Mouse (Mus musculus) layer of hippocampus, adult 6 months (tissue): ENCODE measurements around the gene Gm38392. TPM values are rescaled to one million over a fixed set of nuclear protein-coding genes. Genes with fewer than 3 reads are reported as not detected.

Source experiments
- long read RNA-seq, 2 experiments: library from polyadenylated mRNA; unstranded; transcript quantifications; one replicate each; pipeline ENCODE4 v2.0.0; 2019 to 2020
- microRNA-seq: library from miRNA; unstranded; fragments of <30 nt; microRNA quantifications from one replicate; pipeline ENCODE4 v1.2.0, GENCODE M21; 2020
- polyA plus RNA-seq: library from polyadenylated mRNA; unstranded; fragments of <200 nt; fragmentation: Nextera tagmentation; gene quantifications from 2 replicates; pipeline ENCODE4 v1.2.3, GENCODE M21; 2021

Gene Gm38392
- polyA plus RNA-seq, result 0.10 TPM in 1 of 2 replicates, not detected in the other
- long read RNA-seq, experiment 1, result 0 reads
- long read RNA-seq, experiment 2, result 0 reads

GRCm38 (mm10) chr3:88287110-88287509 is at the start of gene Gm38392:
Gm38392 (minus strand) TSS chr3:88287210.

GRCm38 (mm10) chr3:88336058-88337013 is 49.3 kb upstream of the Gm38392 start, which contains the start of the genes Tmem79 and Smg5:
Tmem79 (minus strand) TSS chr3:88336148.
Smg5 (plus strand) TSS chr3:88336260.

GRCm38 (mm10) chr3:88324951-88325405 is 38.0 kb upstream of the Gm38392 start, which contains the start of gene Glmp:
Glmp (plus strand) TSS chr3:88325023.

GRCm38 (mm10) chr3:88296561-88297318 is 9.7 kb upstream of the Gm38392 start, which contains the start of the genes Tsacc and Cct3:
Tsacc (minus strand) TSS chr3:88296999.
Cct3 (plus strand) TSS chr3:88297116.

GRCm38 (mm10) chr3:88254268-88254926 is 32.6 kb downstream of the Gm38392 start, which contains the start of gene Rhbg:
Rhbg (minus strand) TSS chr3:88254709.

Small RNA genes within 50 kb of the gene (microRNA-seq; reads per million reads assigned to microRNA genes)
- gene Gm25641 (not detected), gene Mir3093 (113 reads per million, percentile 60 among the genes with 10 or more reads in this experiment), gene Mir9-1 (not detected)

Other genes with a start within 250 kb of the Gm38392 start
- gene Gpatch4, start 244.1 kb downstream of the Gm38392 start, polyA plus RNA-seq, result 18.0 and 18.5 TPM in 2 replicates
- 237 TPM in 2 replicates for gene Naxe, start 228.7 kb downstream of the Gm38392 start, polyA plus RNA-seq
- gene Ttc24, start 208.9 kb downstream of the Gm38392 start, polyA plus RNA-seq, result not detected in 2 replicates
- 0.15 and 0.16 TPM in 2 replicates for gene Iqgap3, start 205.2 kb downstream of the Gm38392 start, polyA plus RNA-seq
- gene Mef2d, start 144.8 kb downstream of the Gm38392 start, polyA plus RNA-seq, result 62.2 and 79.5 TPM in 2 replicates
- gene Rhbg, start 32.5 kb downstream of the Gm38392 start, polyA plus RNA-seq, result 0.11 TPM in 1 of 2 replicates, not detected in the other
- gene Tsacc, start 9.8 kb upstream of the Gm38392 start, polyA plus RNA-seq, result 3.9 and 4.6 TPM in 2 replicates
- 205 and 208 TPM in 2 replicates for gene Cct3, start 9.9 kb upstream of the Gm38392 start, polyA plus RNA-seq
- 180 and 195 TPM in 2 replicates for gene Glmp, start 37.8 kb upstream of the Gm38392 start, polyA plus RNA-seq
- 0.83 and 0.92 TPM in 2 replicates for gene Tmem79, start 48.9 kb upstream of the Gm38392 start, polyA plus RNA-seq
- 5.1 and 6.5 TPM in 2 replicates for gene Smg5, start 49.0 kb upstream of the Gm38392 start, polyA plus RNA-seq
- gene Paqr6, start 77.4 kb upstream of the Gm38392 start, polyA plus RNA-seq, result 18.9 and 21.1 TPM in 2 replicates
- not detected in 2 replicates for gene Bglap3, start 85.5 kb upstream of the Gm38392 start, polyA plus RNA-seq
- not detected in 2 replicates for gene Bglap2, start 91.5 kb upstream of the Gm38392 start, polyA plus RNA-seq
- gene Bglap, start 97.3 kb upstream of the Gm38392 start, polyA plus RNA-seq, result 0.48 TPM in 1 of 2 replicates, not detected in the other
- 6.6 and 7.3 TPM in 2 replicates for gene Pmf1, start 123.1 kb upstream of the Gm38392 start, polyA plus RNA-seq
- gene Slc25a44, start 137.9 kb upstream of the Gm38392 start, polyA plus RNA-seq, result 40.4 and 41.6 TPM in 2 replicates
- gene Sema4a, start 174.0 kb upstream of the Gm38392 start, polyA plus RNA-seq, result 9.7 and 10.8 TPM in 2 replicates
- 38.9 and 42.1 TPM in 2 replicates for gene Lmna, start 222.7 kb upstream of the Gm38392 start, polyA plus RNA-seq
- 0.19 and 0.24 TPM in 2 replicates for gene Mex3a, start 245.2 kb upstream of the Gm38392 start, polyA plus RNA-seq